Mouse (Mus musculus) c-Kit-positive CD71-positive TER-119-positive erythroid progenitor cells, embryonic 14.5 days (primary cell): ENCODE results near the gene Wbp2.

Experiments used
- DNase-seq: peaks from one replicate; pipeline ENCODE4 v3.0.0-alpha.2; 2013; ENCODE audit warnings: low spot score

The Wbp2 gene

GRCm38 (mm10) chr11:116061641-116062415 is 25.0 kb downstream of the Wbp2 start:
- no peak for DNase-seq

GRCm38 (mm10) chr11:116060596-116060995 is 26.2 kb downstream of the Wbp2 start:
- no peak for DNase-seq

GRCm38 (mm10) chr11:116059691-116060025 is 27.1 kb downstream of the Wbp2 start:
- DNase-seq: no peak

- no peak for DNase-seq
These were observed 27.7 kb downstream of the Wbp2 start for GRCm38 (mm10) chr11:116058868-116059690.

GRCm38 (mm10) chr11:116058022-116058614 is 28.7 kb downstream of the Wbp2 start:
- no peak for DNase-seq

- DNase-seq: peak; percentile 62
These were observed 29.4 kb downstream of the Wbp2 start for GRCm38 (mm10) chr11:116057237-116057881.

- no peak for DNase-seq
These were observed 30.9 kb downstream of the Wbp2 start for GRCm38 (mm10) chr11:116055873-116056272.

GRCm38 (mm10) chr11:116053510-116054229 is 33.1 kb downstream of the Wbp2 start:
- DNase-seq: no peak

GRCm38 (mm10) chr11:116050196-116050595 is 36.6 kb downstream of the Wbp2 start:
- DNase-seq: no peak

GRCm38 (mm10) chr11:116049610-116050009 is 37.2 kb downstream of the Wbp2 start:
- DNase-seq: no peak

GRCm38 (mm10) chr11:116045173-116045572 is 41.6 kb downstream of the Wbp2 start:
- DNase-seq: no peak

- no peak for DNase-seq
These were observed 43.5 kb downstream of the Wbp2 start for GRCm38 (mm10) chr11:116043286-116043685.

- no peak for DNase-seq
These were observed 44.2 kb downstream of the Wbp2 start for GRCm38 (mm10) chr11:116042372-116043138.

GRCm38 (mm10) chr11:116041833-116042232 is 45.0 kb downstream of the Wbp2 start:
- DNase-seq: no peak

- DNase-seq: no peak
These were observed 46.2 kb downstream of the Wbp2 start for GRCm38 (mm10) chr11:116040593-116040992.

GRCm38 (mm10) chr11:116037826-116038225 is 49.0 kb downstream of the Wbp2 start:
- no peak for DNase-seq

- DNase-seq: no peak
These were observed 50.1 kb downstream of the Wbp2 start for GRCm38 (mm10) chr11:116036671-116037070.

- DNase-seq: no peak
These were observed 52.2 kb downstream of the Wbp2 start for GRCm38 (mm10) chr11:116034584-116034983.

GRCm38 (mm10) chr11:116030898-116031845 is 55.6 kb downstream of the Wbp2 start:
- no peak for DNase-seq
